Mouse (Mus musculus): ENCODE measurements around the gene 2210407C18Rik. TPM values are rescaled to one million over a fixed set of nuclear protein-coding genes. Genes with fewer than 3 reads are reported as not detected.

The 2210407C18Rik gene
- polyA plus RNA-seq (2015; fragmentation: Illumina TruSeq; extraction: RNeasy Lipid Tissue Mini Kit (QIAGEN cat#74804); ENCODE audit: low read depth, low replicate concordance) = not detected

DNA sequence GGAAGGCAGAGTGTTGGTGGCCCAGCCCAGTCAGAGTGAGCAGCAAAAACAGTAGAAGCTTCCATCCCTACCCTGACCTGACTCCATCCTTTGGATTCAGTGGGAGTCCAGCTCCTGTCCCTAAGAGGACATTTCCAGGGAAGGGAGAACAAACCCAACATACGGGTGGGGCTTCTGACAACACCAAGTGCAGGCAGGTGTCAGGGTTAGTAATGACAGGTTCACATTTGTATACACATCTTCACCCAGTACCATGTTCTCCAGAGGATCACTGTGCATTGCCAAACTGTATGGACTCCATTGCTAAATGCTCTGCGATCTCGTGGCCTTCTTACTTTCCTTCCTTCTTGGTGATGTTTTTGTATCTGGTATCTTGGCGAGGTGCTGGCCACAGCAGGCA, at the start of gene 2210407C18Rik:
2210407C18Rik (minus strand) TSS at position 101 of the 400 bp plus-strand sequence.

DNA sequence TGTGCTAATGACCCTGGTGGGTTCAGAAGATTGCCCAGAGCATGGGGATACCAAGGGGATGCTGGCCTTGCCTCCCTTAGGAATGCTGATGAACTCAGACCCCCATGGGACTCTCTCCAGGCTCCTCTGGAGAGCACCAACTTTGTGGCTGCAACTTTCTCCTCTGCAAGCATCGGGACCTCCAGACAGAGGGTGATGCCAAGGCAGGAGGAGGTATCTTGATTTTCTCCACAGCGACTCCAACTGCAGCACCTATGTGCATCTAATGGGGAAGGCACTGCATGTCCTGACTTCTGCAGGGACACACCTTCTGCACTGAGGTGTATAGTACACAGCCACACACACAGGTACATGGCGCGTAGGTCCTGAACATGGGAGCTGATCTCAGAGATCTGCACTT, 42.7 kb upstream of the 2210407C18Rik start, which contains the start of gene Olfr322:
Olfr322 (plus strand) TSS at position 187 of the 400 bp plus-strand sequence.

DNA sequence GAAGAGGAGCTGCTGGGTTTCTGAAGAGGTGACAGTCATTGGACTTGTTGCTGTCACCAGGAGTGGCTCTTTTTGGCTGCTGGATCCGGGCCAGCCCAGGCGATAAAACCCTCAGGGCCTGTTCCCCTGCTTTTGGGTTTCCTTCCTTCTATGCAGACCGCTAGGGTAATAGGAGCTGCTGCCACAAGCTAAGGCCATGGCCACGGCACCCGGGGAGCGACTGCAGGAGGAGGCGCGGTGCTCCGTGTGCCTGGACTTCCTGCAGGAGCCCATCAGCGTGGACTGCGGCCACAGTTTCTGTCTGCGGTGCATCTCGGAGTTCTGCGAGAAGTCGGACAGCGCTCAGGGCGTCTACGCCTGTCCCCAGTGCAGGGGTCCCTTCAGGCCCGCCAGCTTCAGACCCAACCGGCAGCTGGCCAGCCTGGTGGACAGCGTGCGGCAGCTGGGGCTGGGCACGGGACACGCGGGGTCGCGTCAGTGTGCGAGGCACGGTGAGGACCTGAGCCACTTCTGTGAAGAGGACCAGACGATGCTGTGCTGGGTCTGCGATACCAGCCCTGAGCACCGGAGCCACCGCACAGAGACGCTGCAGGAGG, 24.5 kb upstream of the 2210407C18Rik start, which contains the start of gene Trim58:
Trim58 (plus strand) TSS at position 194 of the 596 bp plus-strand sequence.

GRCm38 (mm10) chr11:58630401-58630800, 14.5 kb upstream of the 2210407C18Rik start, which contains the start of gene Olfr323:
Gene Olfr323 (minus strand): TSS chr11:58630501.

DNA sequence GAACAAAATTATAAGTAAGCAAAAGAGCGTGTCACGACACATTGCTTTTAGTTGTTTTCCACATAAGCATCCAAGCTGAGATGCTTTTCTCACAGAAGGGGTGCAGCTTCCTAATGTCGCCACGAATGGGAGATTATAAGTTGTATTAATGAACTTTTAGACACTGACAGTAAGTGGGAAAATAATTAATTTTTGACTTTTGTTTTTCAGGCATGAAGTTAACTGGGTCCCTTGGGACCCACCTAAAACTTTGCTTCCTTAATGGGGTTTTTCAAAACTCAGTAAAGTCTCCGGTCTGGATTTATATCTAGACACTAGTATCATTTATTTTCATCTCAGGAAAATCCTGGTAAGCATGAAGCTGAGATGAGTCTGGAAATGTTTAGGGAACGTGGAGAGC, 21.1 kb downstream of the 2210407C18Rik start, which contains the start of gene Olfr324:
Olfr324 (plus strand) TSS at position 301 of the 400 bp plus-strand sequence.

DNA sequence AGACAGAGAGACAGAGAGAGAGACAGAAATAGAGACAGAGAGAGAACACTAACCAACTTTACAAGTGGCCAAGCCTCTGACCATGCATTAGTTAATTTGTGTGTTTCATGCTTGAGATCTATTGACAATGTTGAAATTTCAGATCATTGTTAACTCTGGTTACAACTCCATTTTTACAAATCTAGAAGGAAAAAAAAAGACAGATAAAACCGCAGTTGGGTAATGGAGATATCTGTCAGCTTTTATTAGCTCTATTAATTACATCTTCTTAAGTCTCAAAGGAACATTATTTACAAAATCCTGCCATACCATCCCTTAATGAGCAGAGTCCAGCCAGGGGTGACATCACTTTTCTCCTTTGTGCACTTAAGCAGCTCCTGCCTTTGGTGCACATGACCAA, 38.4 kb downstream of the 2210407C18Rik start, which contains the start of gene Olfr325:
Olfr325 (plus strand) TSS at position 301 of the 400 bp plus-strand sequence.

DNA sequence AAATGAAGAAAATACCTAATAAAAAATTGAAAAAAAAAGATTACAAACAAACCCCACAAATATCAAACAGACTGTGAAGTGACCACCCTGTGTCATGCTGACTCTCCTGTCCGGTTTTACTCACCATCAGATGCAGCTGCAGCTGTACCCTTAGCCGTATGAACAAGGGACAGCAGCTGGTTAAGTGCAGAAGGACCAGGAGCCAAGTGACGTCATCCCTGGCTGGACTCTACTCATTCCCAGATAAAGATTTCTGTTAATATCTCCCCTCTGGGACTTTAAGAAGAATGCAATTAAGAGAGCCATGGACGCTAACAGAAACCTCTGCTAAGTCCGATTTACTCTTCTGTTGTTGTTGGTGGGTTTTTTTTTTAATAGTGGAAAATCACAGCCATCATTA, 45.5 kb downstream of the 2210407C18Rik start, which contains the start of gene Olfr224:
Olfr224 (minus strand) TSS at position 149 of the 400 bp plus-strand sequence.

Other genes starting within 250 kb of the 2210407C18Rik start
- gene Lypd8, start 237.0 kb downstream of the 2210407C18Rik start, polyA plus RNA-seq (2015; fragmentation: Illumina TruSeq; extraction: RNeasy Lipid Tissue Mini Kit (QIAGEN cat#74804); ENCODE audit: low read depth, low replicate concordance) = not detected
- gene 1810065E05Rik, start 195.0 kb downstream of the 2210407C18Rik start, polyA plus RNA-seq (2015; fragmentation: Illumina TruSeq; extraction: RNeasy Lipid Tissue Mini Kit (QIAGEN cat#74804); ENCODE audit: low read depth, low replicate concordance) = not detected
- gene Gm12253, start 183.5 kb downstream of the 2210407C18Rik start, polyA plus RNA-seq (2015; fragmentation: Illumina TruSeq; extraction: RNeasy Lipid Tissue Mini Kit (QIAGEN cat#74804); ENCODE audit: low read depth, low replicate concordance) = not detected
- not detected for gene Lypd9, start 163.2 kb downstream of the 2210407C18Rik start, polyA plus RNA-seq (2015; fragmentation: Illumina TruSeq; extraction: RNeasy Lipid Tissue Mini Kit (QIAGEN cat#74804); ENCODE audit: low read depth, low replicate concordance)
- gene Olfr30, start 153.8 kb downstream of the 2210407C18Rik start, polyA plus RNA-seq (2015; fragmentation: Illumina TruSeq; extraction: RNeasy Lipid Tissue Mini Kit (QIAGEN cat#74804); ENCODE audit: low read depth, low replicate concordance) = not detected
- gene Olfr332, start 123.5 kb downstream of the 2210407C18Rik start, polyA plus RNA-seq (2015; fragmentation: Illumina TruSeq; extraction: RNeasy Lipid Tissue Mini Kit (QIAGEN cat#74804); ENCODE audit: low read depth, low replicate concordance) = not detected
- not detected for gene Olfr331, start 113.5 kb downstream of the 2210407C18Rik start, polyA plus RNA-seq (2015; fragmentation: Illumina TruSeq; extraction: RNeasy Lipid Tissue Mini Kit (QIAGEN cat#74804); ENCODE audit: low read depth, low replicate concordance)
- not detected for gene Olfr330, start 81.2 kb downstream of the 2210407C18Rik start, polyA plus RNA-seq (2015; fragmentation: Illumina TruSeq; extraction: RNeasy Lipid Tissue Mini Kit (QIAGEN cat#74804); ENCODE audit: low read depth, low replicate concordance)
- not detected for gene Olfr329-ps, start 69.7 kb downstream of the 2210407C18Rik start, polyA plus RNA-seq (2015; fragmentation: Illumina TruSeq; extraction: RNeasy Lipid Tissue Mini Kit (QIAGEN cat#74804); ENCODE audit: low read depth, low replicate concordance)
- gene Olfr328, start 60.4 kb downstream of the 2210407C18Rik start, polyA plus RNA-seq (2015; fragmentation: Illumina TruSeq; extraction: RNeasy Lipid Tissue Mini Kit (QIAGEN cat#74804); ENCODE audit: low read depth, low replicate concordance) = not detected
- not detected for gene Olfr224, start 45.5 kb downstream of the 2210407C18Rik start, polyA plus RNA-seq (2015; fragmentation: Illumina TruSeq; extraction: RNeasy Lipid Tissue Mini Kit (QIAGEN cat#74804); ENCODE audit: low read depth, low replicate concordance)
- gene Olfr325, start 38.3 kb downstream of the 2210407C18Rik start, polyA plus RNA-seq (2015; fragmentation: Illumina TruSeq; extraction: RNeasy Lipid Tissue Mini Kit (QIAGEN cat#74804); ENCODE audit: low read depth, low replicate concordance) = not detected
- not detected for gene Olfr324, start 21.0 kb downstream of the 2210407C18Rik start, polyA plus RNA-seq (2015; fragmentation: Illumina TruSeq; extraction: RNeasy Lipid Tissue Mini Kit (QIAGEN cat#74804); ENCODE audit: low read depth, low replicate concordance)
- gene Olfr323, start 14.4 kb upstream of the 2210407C18Rik start, polyA plus RNA-seq (2015; fragmentation: Illumina TruSeq; extraction: RNeasy Lipid Tissue Mini Kit (QIAGEN cat#74804); ENCODE audit: low read depth, low replicate concordance) = not detected
- gene Trim58, start 24.4 kb upstream of the 2210407C18Rik start, polyA plus RNA-seq (2015; fragmentation: Illumina TruSeq; extraction: RNeasy Lipid Tissue Mini Kit (QIAGEN cat#74804); ENCODE audit: low read depth, low replicate concordance) = not detected
- not detected for gene Olfr322, start 42.7 kb upstream of the 2210407C18Rik start, polyA plus RNA-seq (2015; fragmentation: Illumina TruSeq; extraction: RNeasy Lipid Tissue Mini Kit (QIAGEN cat#74804); ENCODE audit: low read depth, low replicate concordance)
- not detected for gene Olfr320, start 65.0 kb upstream of the 2210407C18Rik start, polyA plus RNA-seq (2015; fragmentation: Illumina TruSeq; extraction: RNeasy Lipid Tissue Mini Kit (QIAGEN cat#74804); ENCODE audit: low read depth, low replicate concordance)
- not detected for gene Olfr319, start 83.1 kb upstream of the 2210407C18Rik start, polyA plus RNA-seq (2015; fragmentation: Illumina TruSeq; extraction: RNeasy Lipid Tissue Mini Kit (QIAGEN cat#74804); ENCODE audit: low read depth, low replicate concordance)
- gene Olfr318, start 107.9 kb upstream of the 2210407C18Rik start, polyA plus RNA-seq (2015; fragmentation: Illumina TruSeq; extraction: RNeasy Lipid Tissue Mini Kit (QIAGEN cat#74804); ENCODE audit: low read depth, low replicate concordance) = not detected
- gene Olfr317, start 123.1 kb upstream of the 2210407C18Rik start, polyA plus RNA-seq (2015; fragmentation: Illumina TruSeq; extraction: RNeasy Lipid Tissue Mini Kit (QIAGEN cat#74804); ENCODE audit: low read depth, low replicate concordance) = not detected
- 1.3 TPM for gene Olfr316, start 136.7 kb upstream of the 2210407C18Rik start, polyA plus RNA-seq (2015; fragmentation: Illumina TruSeq; extraction: RNeasy Lipid Tissue Mini Kit (QIAGEN cat#74804); ENCODE audit: low read depth, low replicate concordance)
- not detected for gene Olfr315, start 157.1 kb upstream of the 2210407C18Rik start, polyA plus RNA-seq (2015; fragmentation: Illumina TruSeq; extraction: RNeasy Lipid Tissue Mini Kit (QIAGEN cat#74804); ENCODE audit: low read depth, low replicate concordance)
- gene Olfr314, start 166.9 kb upstream of the 2210407C18Rik start, polyA plus RNA-seq (2015; fragmentation: Illumina TruSeq; extraction: RNeasy Lipid Tissue Mini Kit (QIAGEN cat#74804); ENCODE audit: low read depth, low replicate concordance) = not detected
- gene Fam183b, start 185.9 kb upstream of the 2210407C18Rik start, polyA plus RNA-seq (2015; fragmentation: Illumina TruSeq; extraction: RNeasy Lipid Tissue Mini Kit (QIAGEN cat#74804); ENCODE audit: low read depth, low replicate concordance) = 10.0 TPM
- gene Olfr313, start 198.9 kb upstream of the 2210407C18Rik start, polyA plus RNA-seq (2015; fragmentation: Illumina TruSeq; extraction: RNeasy Lipid Tissue Mini Kit (QIAGEN cat#74804); ENCODE audit: low read depth, low replicate concordance) = not detected
- not detected for gene Olfr312, start 213.2 kb upstream of the 2210407C18Rik start, polyA plus RNA-seq (2015; fragmentation: Illumina TruSeq; extraction: RNeasy Lipid Tissue Mini Kit (QIAGEN cat#74804); ENCODE audit: low read depth, low replicate concordance)
- gene Olfr311, start 223.2 kb upstream of the 2210407C18Rik start, polyA plus RNA-seq (2015; fragmentation: Illumina TruSeq; extraction: RNeasy Lipid Tissue Mini Kit (QIAGEN cat#74804); ENCODE audit: low read depth, low replicate concordance) = not detected
- 18.0 TPM for gene Gm12258, start 231.1 kb upstream of the 2210407C18Rik start, polyA plus RNA-seq (2015; fragmentation: Illumina TruSeq; extraction: RNeasy Lipid Tissue Mini Kit (QIAGEN cat#74804); ENCODE audit: low read depth, low replicate concordance)

Data from brain, adult 10 weeks (tissue).